Mouse (Mus musculus): Measurements from ENCODE around the gene Neurod2.

Gene Neurod2

GRCm38 (mm10) chr11:98329081-98329959, at the start of gene Neurod2:
TSS of gene Neurod2 (minus strand) at chr11:98329648.
- no peak for DNase-seq (ENCODE audit: low spot score in 2 of 2)

- DNase-seq (ENCODE audit: low spot score in 2 of 2): no peak
These were observed 48.3 kb upstream of the Neurod2 start for GRCm38 (mm10) chr11:98377787-98378186.

- no peak for DNase-seq (ENCODE audit: low spot score in 2 of 2)
These were observed 47.3 kb upstream of the Neurod2 start for GRCm38 (mm10) chr11:98376756-98377155.

- no peak for DNase-seq (ENCODE audit: low spot score in 2 of 2)
These were observed 44.8 kb upstream of the Neurod2 start for GRCm38 (mm10) chr11:98374266-98374665.

- no peak for DNase-seq (ENCODE audit: low spot score in 2 of 2)
These were observed 43.8 kb upstream of the Neurod2 start for GRCm38 (mm10) chr11:98373244-98373643.

GRCm38 (mm10) chr11:98372406-98372805, 43.0 kb upstream of the Neurod2 start:
- DNase-seq (ENCODE audit: low spot score in 2 of 2): no peak

GRCm38 (mm10) chr11:98371556-98372240, 42.2 kb upstream of the Neurod2 start:
- no peak for DNase-seq (ENCODE audit: low spot score in 2 of 2)

GRCm38 (mm10) chr11:98370588-98370987, 41.1 kb upstream of the Neurod2 start:
- no peak for DNase-seq (ENCODE audit: low spot score in 2 of 2)

- no peak for DNase-seq (ENCODE audit: low spot score in 2 of 2)
These were observed 39.9 kb upstream of the Neurod2 start for GRCm38 (mm10) chr11:98369337-98369736.

- DNase-seq (ENCODE audit: low spot score in 2 of 2): no peak
These were observed 38.4 kb upstream of the Neurod2 start for GRCm38 (mm10) chr11:98367863-98368186.

GRCm38 (mm10) chr11:98367171-98367862, 37.9 kb upstream of the Neurod2 start:
- no peak for DNase-seq (ENCODE audit: low spot score in 2 of 2)

GRCm38 (mm10) chr11:98366290-98366689, 36.8 kb upstream of the Neurod2 start:
- no peak for DNase-seq (ENCODE audit: low spot score in 2 of 2)

GRCm38 (mm10) chr11:98364410-98364809, 35.0 kb upstream of the Neurod2 start:
- no peak for DNase-seq (ENCODE audit: low spot score in 2 of 2)

GRCm38 (mm10) chr11:98363817-98364216, 34.4 kb upstream of the Neurod2 start:
- DNase-seq (ENCODE audit: low spot score in 2 of 2): no peak

GRCm38 (mm10) chr11:98360866-98361521, 31.5 kb upstream of the Neurod2 start:
- DNase-seq (ENCODE audit: low spot score in 2 of 2): no peak

- peak; percentile 74 to 92 for DNase-seq (ENCODE audit: low spot score in 2 of 2)
These were observed 29.0 kb upstream of the Neurod2 start, which contains the start of gene Stard3 for GRCm38 (mm10) chr11:98358161-98359083. TSS of gene Stard3 (plus strand) at chr11:98358368.

- no peak for DNase-seq (ENCODE audit: low spot score in 2 of 2)
These were observed 28.1 kb upstream of the Neurod2 start for GRCm38 (mm10) chr11:98357396-98358160.

- DNase-seq (ENCODE audit: low spot score in 2 of 2): no peak
These were observed 27.4 kb upstream of the Neurod2 start for GRCm38 (mm10) chr11:98356625-98357394.

GRCm38 (mm10) chr11:98355732-98356299, 26.4 kb upstream of the Neurod2 start:
- DNase-seq (ENCODE audit: low spot score in 2 of 2): no peak
